Mouse (Mus musculus) cerebellum, adult 2 months (tissue): ENCODE measurements around the gene Nr1h3. TPM values are rescaled to one million over a fixed set of nuclear protein-coding genes. Genes with fewer than 3 reads are reported as not detected.

Source experiments
- DNase-seq, 2 experiments: peaks; one replicate each; pipeline ENCODE4 v3.0.0; 2021
- H3K27ac ChIP-seq: fragments of 200-500 bp; 2 replicates; pipeline ENCODE4 v1.5.1; 2012; ENCODE audit warnings: low read length, control low read depth, inconsistent platforms; ENCODE audit not compliant: insufficient read depth
- H3K27me3 ChIP-seq: fragments of 200-500 bp; 2 replicates; pipeline ENCODE4 v1.6.1; 2012; ENCODE audit warnings: inconsistent platforms, mild to moderate bottlenecking, low read length, moderate library complexity; ENCODE audit not compliant: control insufficient read depth, insufficient read depth
- H3K4me1 ChIP-seq: fragments of 200-500 bp; 2 replicates; pipeline ENCODE4 v1.6.1; 2011; ENCODE audit warnings: low read length; ENCODE audit not compliant: control insufficient read depth, insufficient read depth
- H3K4me3 ChIP-seq: fragments of 200-500 bp; replicated peaks from 2 replicates; pipeline ENCODE3; 2011; ENCODE audit warnings: mild to moderate bottlenecking, low read depth, low read length, control low read depth; ENCODE audit not compliant: insufficient read depth
- CTCF ChIP-seq: fragments of 200-500 bp; IDR thresholded peaks from 2 replicates; pipeline ENCODE4 v1.5.1; 2011; ENCODE audit warnings: low read depth, mild to moderate bottlenecking, control low read depth, low read length, moderate library complexity, borderline replicate concordance; ENCODE audit not compliant: insufficient read depth
- POLR2A ChIP-seq: fragments of 200-500 bp; IDR thresholded peaks from 2 replicates; pipeline ENCODE4 v1.6.1; 2011; ENCODE audit warnings: low read length, control low read depth, borderline replicate concordance; ENCODE audit not compliant: insufficient read depth
- WGBS: fragments of 180-500 bp; shearing (Covaris S2); methylation state at CpG from one replicate; pipeline ENCODE4 v1.1.7; 2018; 5-methylcytosine and 5-hydroxymethylcytosine counted together
- polyA plus RNA-seq: library from polyadenylated mRNA; depleted of rRNA; stranded (reverse); fragments of >200 nt; gene quantifications from 2 replicates; pipeline ENCODE4 v1.2.3, GENCODE M21; 2012; rRNA removed

The Nr1h3 gene
- polyA plus RNA-seq, 1 experiment, result 18.1 TPM

- Histone ChIP-seq H3K27me3 (no peaks in the 10 kb centered on the region), H3K4me3 (no peak overlapping the region), H3K4me1 (peaks cover 28% of the 10 kb centered on the region), H3K27ac (no peak overlapping the region)
- 72% methylated on average over 5 of the region's 5 CpGs for WGBS
- DNase-seq, result no peak
- TF ChIP-seq CTCF (no peak), POLR2A (no peak)
Measured at GRCm38 (mm10) chr2:91139311-91139710, 63.3 kb downstream of the Nr1h3 start.

GRCm38 (mm10) chr2:91137481-91137880 lies 65.2 kb downstream of the Nr1h3 start:
- Histone ChIP-seq H3K27me3 (no peaks in the 10 kb centered on the region), H3K4me3 (no peak overlapping the region), H3K27ac (peak overlapping the region; percentile 26), H3K4me1 (peaks cover 28% of the 10 kb centered on the region)
- peak in 1 of 2 experiments; percentile 53 for DNase-seq
- WGBS, result 14% methylated on average over 6 of the region's 6 CpGs
- TF ChIP-seq CTCF, result no peak
- no peak for TF ChIP-seq POLR2A

- Histone ChIP-seq H3K27me3 (no peaks in the 10 kb centered on the region), H3K4me1 (peaks cover 28% of the 10 kb centered on the region), H3K4me3 (no peak overlapping the region), H3K27ac (peak overlapping the region; percentile 26)
- WGBS, result 23% methylated on average over 11 of the region's 11 CpGs
- TF ChIP-seq CTCF (no peak), POLR2A (no peak)
- peak; percentile 63 to 70 for DNase-seq
Measured at GRCm38 (mm10) chr2:91136513-91137412, 65.9 kb downstream of the Nr1h3 start.

Other genes with a start within 250 kb of the Nr1h3 start
- 1.0 and 1.5 TPM in 2 replicates for gene Rapsn, start 167.2 kb downstream of the Nr1h3 start, polyA plus RNA-seq
- 194 and 199 TPM in 2 replicates for gene Psmc3, start 148.8 kb downstream of the Nr1h3 start, polyA plus RNA-seq
- gene Slc39a13, start 132.4 kb downstream of the Nr1h3 start, polyA plus RNA-seq, result 93.3 and 97.7 TPM in 2 replicates
- gene Spi1, start 120.4 kb downstream of the Nr1h3 start, polyA plus RNA-seq, result 3.3 and 4.1 TPM in 2 replicates
- gene Mybpc3, start 84.7 kb downstream of the Nr1h3 start, polyA plus RNA-seq, result 39.6 and 51.4 TPM in 2 replicates
- 175 and 186 TPM in 2 replicates for gene Madd, start 19.0 kb downstream of the Nr1h3 start, polyA plus RNA-seq
- 35.9 and 37.3 TPM in 2 replicates for gene Acp2, start 51 bp upstream of the Nr1h3 start, polyA plus RNA-seq
- 34.5 and 41.5 TPM in 2 replicates for gene Ddb2, start 34.1 kb upstream of the Nr1h3 start, polyA plus RNA-seq
- 153 and 159 TPM in 2 replicates for gene Pacsin3, start 53.1 kb upstream of the Nr1h3 start, polyA plus RNA-seq
- gene Arfgap2, start 62.1 kb upstream of the Nr1h3 start, polyA plus RNA-seq, result 51.9 and 54.1 TPM in 2 replicates
- 103 and 106 TPM in 2 replicates for gene 1110051M20Rik, start 241.9 kb upstream of the Nr1h3 start, polyA plus RNA-seq